Mouse (Mus musculus) gonadal fat pad, adult 2 months (tissue): ENCODE measurements around the gene Kctd7. TPM values are rescaled to one million over a fixed set of nuclear protein-coding genes. Genes with fewer than 3 reads are reported as not detected.

ENCODE experiments used
- DNase-seq: peaks from one replicate; pipeline ENCODE4 v3.0.0-alpha.2; 2012; ENCODE audit warnings: low read depth
- polyA plus RNA-seq: library from polyadenylated mRNA; depleted of rRNA; stranded (reverse); fragments of >200 nt; gene quantifications from 2 replicates; pipeline ENCODE4 v1.2.3, GENCODE M21; 2012

Kctd7 gene
- polyA plus RNA-seq, 1 experiment: 8.4 TPM

DNA sequence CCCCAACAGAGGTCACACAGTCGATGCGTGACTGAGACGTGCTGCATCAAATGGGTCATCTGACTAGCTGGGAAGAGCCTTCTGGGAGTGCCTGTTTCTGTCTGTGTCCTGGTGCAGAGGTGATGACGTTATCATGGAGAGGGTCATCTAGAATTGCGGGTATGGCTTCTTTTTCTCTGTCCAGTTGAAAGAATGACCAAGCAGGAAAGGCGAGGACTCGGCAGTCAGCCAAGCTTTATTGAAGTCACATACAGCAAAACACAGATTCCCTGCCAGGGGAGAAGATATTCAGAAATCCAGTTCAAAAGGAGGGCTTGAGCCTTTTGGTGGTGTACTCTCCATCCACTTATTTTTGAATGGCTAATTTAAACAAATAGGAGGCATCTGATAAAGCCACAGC lies 1.6 kb upstream of the Kctd7 start:
- DNase-seq: no peak

DNA sequence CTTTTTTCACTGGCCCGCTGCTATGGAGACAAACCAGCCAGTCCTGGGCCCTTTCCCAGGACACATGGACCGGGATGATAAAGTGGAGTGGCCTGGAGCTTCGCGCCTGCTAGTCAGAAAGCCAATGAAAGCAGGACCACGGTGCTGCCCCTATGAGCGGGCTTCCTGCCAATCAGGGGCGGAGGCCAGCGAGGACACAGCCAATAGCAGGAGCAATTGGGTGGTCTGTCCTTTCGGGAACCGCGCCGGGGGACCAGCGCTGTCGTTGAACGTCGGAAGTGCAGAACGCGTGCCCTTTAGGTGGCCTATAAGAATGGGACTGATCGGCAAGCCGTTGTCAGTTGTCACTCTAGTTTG lies 706 bp upstream of the Kctd7 start:
- DNase-seq: no peak

DNA sequence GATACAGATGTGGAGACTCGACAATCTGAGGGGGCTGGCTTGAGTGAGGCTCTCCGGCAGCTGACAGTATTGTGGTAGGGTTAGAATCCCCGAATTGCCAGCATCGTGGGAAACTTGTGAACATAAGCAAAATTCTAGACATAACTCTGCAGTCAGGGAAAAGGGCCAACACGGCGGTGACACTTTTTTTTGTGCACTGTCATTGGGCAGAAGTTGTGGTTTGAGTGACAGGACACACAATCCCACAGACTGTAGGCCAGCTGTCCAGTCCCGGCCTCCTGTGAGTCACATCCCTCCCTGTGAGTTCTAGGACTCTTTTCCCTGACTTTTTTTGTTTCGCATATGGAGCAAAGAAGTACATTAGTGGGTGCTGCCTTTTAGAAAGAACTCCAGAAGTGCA lies 1.3 kb downstream of the Kctd7 start:
- DNase-seq: no peak

DNA sequence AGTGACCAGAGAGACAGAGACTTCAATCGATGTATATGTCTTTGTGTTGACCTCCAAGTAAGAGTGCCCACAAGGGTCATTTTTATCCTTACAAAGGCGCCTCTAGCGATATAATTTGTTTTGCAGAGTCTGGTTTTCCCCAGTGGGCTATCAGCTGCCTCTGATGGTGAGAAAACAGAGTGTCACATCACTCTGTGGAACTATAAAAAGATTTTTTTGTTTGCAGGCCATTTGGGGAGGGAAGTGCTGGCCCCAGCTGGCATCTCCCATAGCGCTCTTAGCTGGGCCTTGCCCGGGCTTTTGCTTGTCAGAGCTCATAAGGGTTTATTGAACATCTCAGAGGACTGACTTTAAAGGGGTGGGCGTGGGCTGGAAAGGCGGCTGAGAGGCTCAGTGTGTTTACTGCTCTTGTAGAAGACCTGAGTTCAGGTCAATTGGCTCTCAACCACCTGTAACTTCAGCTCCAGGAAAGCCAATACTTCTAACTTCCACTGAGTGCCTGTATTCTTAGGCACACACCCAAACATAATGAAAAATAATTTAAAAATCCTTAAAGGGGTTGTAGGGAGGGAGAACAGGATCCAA lies 5.2 kb downstream of the Kctd7 start:
- DNase-seq: no peak

DNA sequence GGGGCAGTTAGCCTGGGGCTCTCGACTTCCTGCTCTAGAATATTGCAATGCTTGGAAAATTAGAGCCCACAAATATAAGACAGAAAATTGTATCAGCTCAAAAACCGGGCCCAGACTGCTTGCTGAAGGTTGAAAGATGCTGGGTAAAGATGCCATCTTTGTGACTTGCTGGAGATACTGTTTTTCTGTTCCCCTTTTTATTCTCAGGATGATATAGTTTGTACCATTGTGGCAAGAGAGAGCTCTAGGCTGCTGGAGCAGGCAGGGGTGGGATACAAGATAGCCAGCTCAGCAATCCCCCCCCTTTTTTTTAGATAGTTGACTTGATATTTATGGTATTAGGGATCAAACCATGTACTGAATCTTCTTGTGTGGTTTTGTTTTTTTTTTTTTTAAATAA lies 9.6 kb downstream of the Kctd7 start:
- no peak for DNase-seq

DNA sequence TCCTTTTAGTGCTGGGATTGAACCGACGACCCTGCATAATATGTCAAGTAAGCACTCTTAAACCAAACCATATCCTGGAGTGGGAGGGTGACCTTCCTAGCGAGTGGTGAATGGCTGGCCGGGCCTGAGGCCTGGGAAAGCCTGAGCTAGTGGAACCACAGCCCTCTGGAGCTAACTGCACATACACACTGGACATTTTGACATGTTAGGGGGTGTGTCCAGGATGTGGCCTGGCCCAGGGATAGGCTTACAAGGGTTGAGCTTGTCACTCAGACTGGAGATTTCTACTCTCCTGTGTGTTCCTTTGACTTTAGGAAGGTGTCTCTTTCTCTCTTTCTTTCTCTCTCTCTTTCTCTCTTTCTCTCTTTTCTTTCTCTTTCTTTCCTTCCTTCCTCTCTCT lies 13.9 kb downstream of the Kctd7 start:
- no peak for DNase-seq

DNA sequence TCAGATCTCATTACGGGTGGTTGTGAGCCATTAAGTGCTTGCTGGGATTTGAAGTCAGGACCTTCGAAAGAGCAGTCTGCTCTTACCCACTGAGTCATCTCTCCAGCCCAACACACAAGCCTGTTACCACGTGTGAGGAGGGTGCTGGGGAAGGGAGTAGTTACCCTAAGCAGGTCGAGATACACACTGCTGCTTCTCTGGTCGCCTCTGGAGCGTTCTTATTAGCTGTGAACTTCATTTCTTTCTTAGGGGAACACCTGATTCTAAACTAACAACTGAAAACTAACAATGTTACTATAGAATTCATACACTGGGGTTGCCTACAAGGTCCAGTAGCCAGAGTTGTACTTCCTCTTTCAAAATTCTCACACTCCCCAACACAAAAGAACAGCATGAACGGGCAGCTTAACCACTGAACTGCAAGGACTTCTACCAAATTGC lies 15.1 kb downstream of the Kctd7 start:
- no peak for DNase-seq

DNA sequence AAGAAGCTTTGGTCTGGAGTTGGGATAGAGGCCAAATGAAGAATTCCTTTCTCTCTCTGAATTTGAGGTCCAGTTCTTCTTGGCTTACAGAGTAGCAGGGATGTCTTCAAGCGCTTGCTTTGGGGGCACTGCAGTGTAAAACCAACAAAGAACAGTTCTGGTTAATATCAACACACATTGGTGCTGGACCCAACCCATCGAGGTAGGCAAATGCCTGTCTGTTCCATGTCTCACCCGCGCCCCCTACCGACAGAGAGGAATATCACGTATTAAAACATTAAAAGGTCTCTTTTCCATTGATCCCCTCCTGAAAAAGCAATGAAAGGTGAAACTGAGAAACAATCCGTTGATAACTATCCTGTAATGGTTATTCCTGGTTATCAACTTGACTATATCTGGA lies 19.0 kb downstream of the Kctd7 start:
- DNase-seq: no peak

DNA sequence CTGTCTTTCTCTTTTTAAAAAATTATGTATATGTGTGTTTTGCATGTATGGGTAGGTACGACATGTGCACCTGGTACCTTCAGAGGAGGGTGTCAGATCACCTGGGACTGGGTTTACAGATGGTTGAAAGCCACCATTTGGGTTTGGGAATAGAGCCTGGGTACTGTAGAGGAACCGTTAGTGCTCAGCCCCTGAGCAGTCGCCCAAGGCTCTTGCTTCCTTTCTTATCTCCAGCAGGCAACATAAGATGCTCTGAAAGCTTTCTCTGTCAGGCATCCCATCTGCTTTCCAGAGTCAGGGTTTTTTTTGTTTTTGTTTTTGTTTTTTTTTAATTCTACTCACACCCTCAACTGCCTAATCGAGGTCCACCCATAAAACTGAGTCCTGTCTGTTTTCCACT lies 20.6 kb downstream of the Kctd7 start:
- no peak for DNase-seq

DNA sequence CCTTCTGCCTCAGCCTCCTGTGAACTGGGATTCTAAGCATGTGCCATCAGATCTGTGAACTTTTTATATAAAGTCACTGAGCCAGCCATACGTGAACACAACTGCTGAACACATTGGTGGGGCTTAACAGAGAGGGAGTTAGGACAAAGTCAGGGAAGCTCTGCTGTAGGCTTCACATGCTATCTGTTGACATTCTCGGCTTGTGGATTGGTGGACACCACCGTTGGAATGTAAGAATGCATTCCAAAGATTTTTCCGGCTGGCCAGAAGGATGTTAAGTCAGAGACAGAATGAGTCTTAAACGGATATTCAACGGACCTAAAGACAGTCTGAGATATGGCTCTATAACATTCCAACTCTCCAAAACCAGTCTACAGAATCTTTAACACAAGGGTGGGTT lies 24.4 kb downstream of the Kctd7 start:
- no peak for DNase-seq

DNA sequence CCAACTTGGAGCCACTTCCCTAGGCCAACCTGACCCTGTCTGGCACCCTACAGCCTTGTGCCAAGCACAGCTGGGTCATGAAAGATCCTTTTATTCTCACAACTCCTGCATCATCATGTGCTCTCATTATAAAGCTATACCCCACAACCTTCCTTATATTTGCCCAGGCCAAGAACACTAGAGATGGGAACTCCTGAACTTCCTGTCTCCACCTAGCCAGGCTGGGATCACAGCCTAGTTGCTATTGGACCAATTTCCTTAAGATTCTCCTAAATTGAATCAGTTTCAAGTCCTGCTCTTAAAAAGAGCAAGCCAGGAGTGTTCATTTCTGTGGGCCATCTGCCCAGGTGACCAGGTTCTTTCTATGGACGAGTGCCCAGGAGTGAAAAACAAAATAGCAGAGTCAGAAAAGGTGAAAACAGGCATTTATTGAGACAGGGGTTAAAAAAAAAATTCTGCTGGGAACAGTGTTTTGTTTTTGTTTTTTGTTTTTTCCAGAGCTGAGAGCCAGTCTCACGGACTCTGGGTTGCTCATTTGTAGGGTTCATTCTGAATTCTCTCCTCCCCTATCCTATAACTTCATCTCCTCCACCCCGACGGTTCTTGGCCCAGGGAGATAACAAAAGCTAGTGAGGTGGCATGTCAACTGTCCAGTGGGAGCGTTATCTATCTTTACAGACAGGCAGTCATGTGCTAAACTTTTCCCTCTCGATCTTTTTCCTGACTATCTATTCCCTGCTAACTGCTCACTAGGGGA lies 26.2 kb downstream of the Kctd7 start:
- DNase-seq: no peak

DNA sequence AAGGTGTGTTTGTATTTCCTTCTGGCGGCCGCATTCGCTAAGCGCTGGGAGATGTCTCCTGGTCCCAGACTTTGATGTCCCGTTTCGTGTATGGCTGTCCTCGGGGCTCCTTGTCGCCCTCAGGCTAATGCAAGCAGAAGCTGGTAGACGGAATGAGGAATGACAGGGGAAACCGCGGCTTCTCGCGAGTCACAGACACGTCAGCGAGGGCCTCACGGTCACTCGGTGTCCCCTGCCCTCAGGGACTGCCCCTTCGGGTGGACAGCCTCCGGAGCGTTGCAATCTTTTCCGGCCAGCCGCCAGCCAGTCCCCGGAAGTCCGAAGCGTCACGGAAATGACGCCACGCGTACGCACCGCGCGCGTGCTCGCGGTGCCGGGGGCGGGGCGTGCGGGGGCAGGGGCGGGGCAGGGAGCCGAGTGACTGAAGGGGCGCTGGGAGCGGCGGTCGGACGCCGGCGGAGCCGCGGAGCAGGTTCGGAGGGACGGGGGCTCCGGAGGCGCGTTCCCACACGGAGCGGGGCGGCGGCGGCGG lies 26.8 kb downstream of the Kctd7 start, which contains the start of gene Rabgef1:
TSS of gene Rabgef1 (plus strand) at position 376 of the 532 bp plus-strand sequence.
- DNase-seq: no peak

DNA sequence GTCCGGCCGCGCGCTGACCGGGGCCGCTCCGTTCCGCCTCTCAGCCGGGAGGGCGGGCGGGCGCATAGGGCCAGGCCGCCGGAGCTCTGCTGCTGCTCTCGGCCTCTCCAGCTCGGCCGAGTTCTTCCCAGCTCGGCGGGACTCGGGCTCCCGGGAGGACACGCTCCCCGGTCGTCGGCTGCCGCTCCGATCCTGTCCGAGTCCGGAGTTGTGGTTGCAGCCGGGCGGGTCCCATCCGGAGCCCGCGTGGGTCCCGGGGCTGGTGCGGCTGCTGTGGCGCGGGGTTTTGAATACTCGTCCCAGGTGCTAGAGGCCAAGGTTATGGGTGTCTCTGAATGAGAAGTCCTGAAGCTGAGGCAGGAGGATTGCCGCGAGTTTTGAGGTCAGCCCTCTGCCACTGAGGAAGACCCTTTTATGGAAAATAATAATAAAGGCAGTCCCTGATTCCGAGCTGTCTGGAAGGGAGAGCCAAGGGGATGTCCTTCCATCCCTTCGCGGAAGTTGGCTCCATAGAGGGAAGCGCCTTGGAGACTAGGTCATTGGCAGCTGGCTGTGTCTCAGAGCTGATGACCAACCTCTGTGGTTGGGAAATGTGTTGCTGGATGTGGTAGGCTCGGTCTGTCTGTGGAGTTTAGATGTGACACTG lies 27.4 kb downstream of the Kctd7 start:
- DNase-seq: no peak

DNA sequence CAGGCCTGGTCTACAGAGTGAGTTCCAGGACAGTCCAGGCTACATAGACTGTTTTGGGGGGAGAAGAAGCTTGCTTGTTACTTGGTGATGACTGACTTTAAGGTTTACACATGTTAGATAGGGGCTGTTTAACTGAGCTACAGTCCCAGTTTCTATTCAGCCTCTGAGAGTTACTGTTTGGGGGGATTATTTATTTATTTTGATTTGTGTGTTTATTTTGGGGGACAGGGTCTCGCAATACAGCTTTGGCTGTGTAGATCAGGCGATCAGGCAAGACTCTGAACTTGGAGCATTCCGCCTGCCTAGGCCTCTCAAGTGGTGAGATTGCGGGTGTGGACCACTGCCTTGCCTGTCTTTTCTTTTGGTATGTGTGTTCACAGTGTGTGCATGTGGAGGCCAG lies 28.4 kb downstream of the Kctd7 start:
- no peak for DNase-seq

DNA sequence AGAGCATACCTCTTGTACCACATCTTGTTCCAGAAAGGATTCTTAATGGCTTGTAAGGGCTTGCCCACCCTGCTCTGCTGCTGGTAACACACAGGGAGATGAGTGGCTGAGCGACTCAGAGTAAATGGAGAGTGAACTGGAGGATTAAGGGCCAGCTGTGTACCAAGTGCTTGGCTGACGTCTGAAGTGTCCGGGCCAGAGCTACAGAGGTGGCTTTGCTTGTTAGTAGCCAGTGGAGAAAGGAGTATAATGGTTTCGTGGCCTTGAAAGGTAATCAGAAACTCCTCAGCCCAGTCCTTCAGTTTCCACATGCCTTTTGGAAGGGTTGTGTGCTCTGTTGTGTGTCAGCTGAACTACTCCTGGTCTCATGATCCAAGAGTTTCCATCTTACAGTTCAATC lies 33.2 kb downstream of the Kctd7 start:
- no peak for DNase-seq

DNA sequence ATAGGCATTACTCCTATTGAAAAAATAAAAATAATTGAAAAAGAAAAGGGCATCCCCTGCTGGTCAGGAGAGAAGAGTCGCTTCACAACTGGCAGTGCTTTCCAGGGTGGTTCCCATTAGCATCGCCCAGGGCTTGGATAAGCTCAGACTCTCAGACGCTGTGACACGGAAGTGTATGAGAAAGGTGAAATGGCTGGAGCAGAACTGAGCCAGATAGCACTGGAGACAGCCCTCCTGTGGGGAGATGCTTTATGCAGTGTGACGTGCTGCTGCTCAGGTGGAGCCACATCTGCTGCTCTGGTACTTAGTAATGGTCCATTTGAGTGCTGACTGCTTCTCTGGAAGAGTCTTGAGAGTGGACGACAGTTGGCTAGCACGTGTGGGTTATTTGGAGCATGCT lies 35.7 kb downstream of the Kctd7 start:
- DNase-seq: no peak

DNA sequence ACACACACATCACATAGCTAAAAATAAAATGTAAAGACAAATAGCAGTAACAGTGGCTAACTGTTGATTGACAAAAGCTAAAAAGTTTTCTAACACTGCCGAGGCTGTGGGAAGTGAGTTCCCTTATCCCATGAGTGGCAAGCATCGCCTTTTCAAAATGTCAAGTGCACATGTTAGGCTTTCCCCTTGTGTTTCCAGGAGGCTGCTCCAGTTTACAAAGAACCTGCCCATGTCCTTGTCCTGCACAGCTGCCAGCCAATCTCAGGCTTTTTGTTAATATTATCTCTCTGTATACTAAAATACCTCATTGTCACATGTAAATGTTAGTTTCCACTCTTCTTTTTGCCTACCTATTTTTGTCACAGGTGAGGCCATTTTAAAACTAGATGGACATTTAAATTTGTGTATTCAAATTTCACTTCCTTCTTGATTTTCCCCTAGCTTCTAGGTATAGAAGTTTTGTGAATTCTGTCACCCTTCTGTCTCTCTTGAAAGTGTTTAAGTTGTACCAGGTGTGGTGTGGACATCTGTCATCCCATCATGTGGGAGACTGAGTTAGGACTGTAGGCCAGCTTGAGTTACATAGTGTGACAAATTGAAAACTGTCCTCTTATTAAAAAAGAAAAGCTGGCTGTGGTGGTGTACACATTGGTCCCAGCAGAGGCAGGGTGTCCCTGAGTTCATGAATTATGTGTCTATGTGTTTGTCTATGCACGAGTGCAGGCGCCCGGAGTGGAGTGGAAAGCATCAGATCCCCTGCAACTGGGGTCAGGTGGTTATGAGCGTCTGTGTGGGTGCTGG lies 37.3 kb downstream of the Kctd7 start:
- no peak for DNase-seq

DNA sequence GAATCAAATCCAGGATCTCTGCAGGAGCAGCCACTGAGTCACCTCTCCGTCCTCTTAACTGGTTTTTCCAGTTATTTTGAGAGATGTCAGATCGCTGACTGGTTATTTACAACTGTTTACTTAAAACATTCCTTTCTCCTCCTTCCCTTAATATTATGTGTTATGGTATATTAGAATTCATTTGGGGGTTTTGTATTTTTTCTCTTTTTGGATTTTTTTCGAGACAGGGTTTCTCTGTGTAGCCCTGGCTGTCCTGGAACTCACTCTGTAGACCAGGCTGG lies 37.8 kb downstream of the Kctd7 start:
- no peak for DNase-seq

DNA sequence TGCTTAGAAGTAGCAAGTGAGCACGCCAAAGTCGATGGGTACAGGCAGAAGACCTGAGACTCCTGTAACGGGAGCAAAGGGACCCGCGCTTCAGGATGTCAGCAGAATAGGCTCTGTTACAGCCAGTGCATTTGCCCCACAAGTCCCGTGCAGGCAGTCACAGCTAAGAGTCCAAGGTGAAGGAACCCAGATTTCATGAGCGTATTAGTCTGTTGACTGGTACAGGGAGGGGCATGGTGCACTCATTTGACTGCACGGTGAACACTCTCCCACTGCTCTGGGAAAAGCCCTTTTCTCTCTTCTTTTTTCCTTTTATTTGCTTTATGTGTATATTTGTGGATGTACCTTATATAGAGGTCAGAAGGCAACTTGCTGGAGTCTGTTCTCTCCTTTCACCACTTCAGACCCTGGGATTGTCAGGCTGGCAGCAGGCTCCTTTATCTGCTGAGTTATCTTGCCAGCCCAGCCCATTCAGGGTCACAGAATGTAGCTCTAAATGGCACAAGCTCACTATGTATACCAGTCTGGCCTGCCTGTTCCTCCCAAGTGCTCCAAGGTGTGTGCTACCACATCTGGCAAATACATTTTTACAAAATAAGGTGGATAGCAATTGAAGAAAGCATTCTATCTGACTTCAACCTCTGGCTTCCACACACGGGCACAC lies 39.7 kb downstream of the Kctd7 start:
- DNase-seq: no peak

DNA sequence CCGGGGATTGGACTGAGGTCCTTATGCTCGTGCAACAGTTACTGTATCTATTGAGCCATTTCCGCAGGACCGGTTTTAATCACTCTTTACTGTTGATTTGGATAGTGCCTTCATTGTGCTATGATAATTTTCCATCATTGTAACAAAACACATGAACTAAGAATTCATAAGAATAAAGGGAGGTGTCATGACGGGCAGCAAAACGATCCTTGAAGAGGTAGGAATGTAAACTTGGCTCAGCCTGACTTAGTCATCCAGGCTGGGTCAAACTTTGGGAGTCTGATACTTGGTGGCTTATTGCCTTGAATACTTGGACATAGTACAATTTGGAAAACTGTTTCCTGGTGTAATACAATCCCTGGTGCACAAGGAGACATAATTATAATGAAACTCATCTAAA lies 40.7 kb downstream of the Kctd7 start:
- DNase-seq: no peak

DNA sequence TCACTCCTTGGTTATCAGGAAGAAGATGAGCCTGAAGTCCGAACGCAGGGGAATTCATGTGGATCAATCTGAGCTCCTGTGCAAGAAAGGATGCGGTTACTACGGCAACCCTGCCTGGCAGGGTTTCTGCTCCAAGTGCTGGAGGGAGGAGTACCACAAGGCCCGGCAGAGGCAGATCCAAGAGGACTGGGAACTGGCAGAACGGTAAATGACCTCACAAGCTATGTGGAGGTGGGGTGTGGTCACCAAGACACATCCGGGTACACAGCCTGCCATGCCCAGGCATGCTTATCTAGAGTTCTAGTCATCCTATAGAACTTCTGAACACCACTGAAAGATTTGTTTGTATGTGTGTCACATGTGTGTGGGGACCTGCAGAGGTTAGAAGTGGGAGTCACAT lies 42.7 kb downstream of the Kctd7 start:
- no peak for DNase-seq

DNA sequence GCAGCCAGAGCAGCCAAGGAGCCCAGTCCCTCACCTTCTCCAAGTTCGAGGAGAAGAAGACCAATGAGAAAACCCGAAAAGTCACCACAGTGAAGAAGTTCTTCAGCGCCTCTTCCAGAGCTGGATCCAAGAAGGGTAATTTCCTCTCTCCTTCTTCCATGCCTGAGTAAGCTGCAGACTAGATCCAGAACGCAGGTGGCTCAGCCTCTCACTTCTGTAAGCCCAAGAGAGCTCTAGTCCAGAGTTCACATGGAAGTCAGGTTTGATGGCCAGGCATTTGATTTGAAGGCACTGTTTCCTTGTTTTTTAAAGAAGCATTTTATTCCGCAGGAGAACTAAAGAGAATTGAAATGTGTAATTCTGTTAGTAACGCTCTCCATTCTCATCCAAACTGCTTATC lies 46.2 kb downstream of the Kctd7 start:
- DNase-seq: no peak
